Mouse (Mus musculus) heart, postnatal 0 days (tissue): ENCODE data around the gene Fam3c. TPM values are rescaled to one million over a fixed set of nuclear protein-coding genes. Genes with fewer than 3 reads are reported as not detected.

Experiments
- ATAC-seq: fragments of 200-750 bp; cut with Nextera tagmentation; 2 replicates; pipeline ENCODE4 v1.8.0; 2017; ENCODE audit warnings: low read depth, moderate number of reproducible peaks, moderate library complexity; ENCODE audit not compliant: insufficient read depth
- DNase-seq: peaks from one replicate; pipeline ENCODE4 v3.0.0-alpha.2; 2016; ENCODE audit warnings: low spot score
- H3K27ac ChIP-seq: fragments of 300-500 bp; sonication (generic); 2 replicates; pipeline ENCODE4 v1.5.1; 2014; ENCODE audit warnings: low read depth, mild to moderate bottlenecking
- H3K27me3 ChIP-seq: fragments of 300-500 bp; sonication (generic); 2 replicates; pipeline ENCODE4 v1.6.1; 2014; ENCODE audit warnings: low read length, mixed read lengths; ENCODE audit not compliant: control insufficient read depth, insufficient read depth
- H3K36me3 ChIP-seq: fragments of 300-500 bp; sonication (generic); replicated peaks from 2 replicates; pipeline ENCODE4 v1.6.1; 2014; ENCODE audit warnings: low read length, mixed read lengths; ENCODE audit not compliant: control insufficient read depth, insufficient read depth
- H3K4me1 ChIP-seq: fragments of 300-500 bp; sonication (generic); 2 replicates; pipeline ENCODE4 v1.6.1; 2014; ENCODE audit warnings: antibody characterized with exemption; ENCODE audit not compliant: control insufficient read depth, insufficient read depth
- H3K4me2 ChIP-seq: fragments of 300-500 bp; sonication (generic); 2 replicates; pipeline ENCODE4 v1.6.1; 2014; ENCODE audit warnings: low read depth, mild to moderate bottlenecking, low read length, moderate library complexity
- H3K4me3 ChIP-seq: fragments of 300-500 bp; sonication (generic); 2 replicates; pipeline ENCODE4 v1.5.1; 2014; ENCODE audit warnings: low read depth, low read length
- H3K9ac ChIP-seq: fragments of 300-500 bp; sonication (generic); replicated peaks from 2 replicates; pipeline ENCODE4 v1.6.1; 2014; ENCODE audit warnings: low read depth, low read length, mixed read lengths
- H3K9me3 ChIP-seq: fragments of 300-500 bp; sonication (generic); replicated peaks from 2 replicates; pipeline ENCODE4 v1.6.1; 2016; ENCODE audit warnings: low read length; ENCODE audit not compliant: control insufficient read depth
- CTCF ChIP-seq: IDR thresholded peaks from 2 replicates; pipeline ENCODE4 v1.5.1; 2016; ENCODE audit warnings: antibody characterized with exemption, control low read depth, low read depth
- EP300 ChIP-seq: IDR thresholded peaks from 2 replicates; pipeline ENCODE4 v1.6.1; 2016; ENCODE audit warnings: antibody characterized with exemption, low read depth
- WGBS: fragments of 180-500 bp; shearing (Covaris S2); extraction: QIAGEN DNeasy Blood & Tissue Kit; methylation state at CpG from one replicate; pipeline ENCODE4 v1.1.7; 2014; 5-methylcytosine and 5-hydroxymethylcytosine counted together
- polyA plus RNA-seq: library from polyadenylated mRNA; unstranded; fragments of >200 nt; fragmentation: Nextera tagmentation; extraction: Ambion mirVana; gene quantifications from 2 replicates; pipeline ENCODE4 v1.2.1, GENCODE M21; 2015
- total RNA-seq: library from RNA; depleted of rRNA; stranded (reverse); fragments of >200 nt; gene quantifications from 2 replicates; pipeline ENCODE4 v1.2.3, GENCODE M21; 2014; ENCODE audit warnings: low replicate concordance

Fam3c gene
- total and polyA plus RNA-seq, 2 experiments from 2014 or later: 7.3 to 27.9 TPM

DNA sequence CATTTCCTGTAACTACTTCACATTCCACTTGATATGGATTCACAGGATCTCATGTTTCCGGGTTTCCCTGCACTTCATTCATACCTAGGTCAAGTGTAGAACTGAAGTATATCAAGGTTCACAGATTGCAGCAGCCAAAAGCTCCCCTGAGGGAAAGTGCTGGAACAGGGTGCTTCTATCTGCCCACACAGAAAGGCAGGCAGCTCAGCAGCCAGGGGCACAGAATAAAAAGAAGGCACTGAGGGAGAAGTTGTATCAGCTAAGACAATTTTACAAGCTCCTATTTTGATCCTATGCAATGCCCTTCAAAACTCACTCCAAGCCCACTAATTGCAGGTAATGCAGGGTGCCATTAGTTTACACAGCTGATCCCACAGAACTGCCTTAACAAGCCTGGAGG, 2.0 kb downstream of the Fam3c start:
- TF ChIP-seq EP300: no peak
- TF ChIP-seq CTCF: no peak
- no peak overlapping the region for H3K9ac ChIP-seq
- ATAC-seq (no peak), DNase-seq (no peak)
- H3K4me3 ChIP-seq: no peak overlapping the region
- H3K27ac ChIP-seq: no peak overlapping the region
- 0 out of 2 replicates have a peak, but pooled peaks cover 4% of the 10 kb centered on the region for H3K9me3 ChIP-seq
- WGBS: 18% methylated on average over 1 of the region's 1 CpGs
- H3K4me1 ChIP-seq: 0 out of 2 replicates have a peak, but pooled peaks cover 21% of the 10 kb centered on the region
- H3K27me3 ChIP-seq: no peaks in the 10 kb centered on the region
- no peaks in the 10 kb centered on the region for H3K36me3 ChIP-seq
- H3K4me2 ChIP-seq: 0 out of 2 replicates have a peak overlapping the region, but pooled peaks have one; percentile 10

- Histone ChIP-seq H3K27ac (no peak overlapping the region), H3K4me2 (no peak overlapping the region), H3K27me3 (no peaks in the 10 kb centered on the region), H3K9ac (no peak overlapping the region), H3K36me3 (no peaks in the 10 kb centered on the region), H3K4me3 (no peak overlapping the region), H3K4me1 (peaks cover 28% of the 10 kb centered on the region; the same call in 1 of the 2 replicates), H3K9me3 (no peaks in the 10 kb centered on the region)
- no peak for ATAC-seq
- no peak for TF ChIP-seq EP300
- no peak for TF ChIP-seq CTCF
- no peak for DNase-seq
- 78% methylated on average over 9 of the region's 9 CpGs for WGBS
Observed at GRCm38 (mm10) chr6:22351551-22351950, 4.5 kb downstream of the Fam3c start.

GRCm38 (mm10) chr6:22350239-22350571, 5.8 kb downstream of the Fam3c start:
- ATAC-seq (no peak), DNase-seq (peak; percentile 28)
- H3K9me3 ChIP-seq: no peaks in the 10 kb centered on the region
- no peak overlapping the region for H3K4me3 ChIP-seq
- TF ChIP-seq CTCF (no peak), EP300 (no peak)
- peak overlapping the region; percentile 44; the same call in 1 of the 2 replicates for H3K27ac ChIP-seq
- no peak overlapping the region for H3K9ac ChIP-seq
- WGBS: 34% methylated on average over 4 of the region's 4 CpGs
- no peaks in the 10 kb centered on the region for H3K36me3 ChIP-seq
- H3K4me2 ChIP-seq: no peak overlapping the region
- no peaks in the 10 kb centered on the region for H3K27me3 ChIP-seq
- H3K4me1 ChIP-seq: peaks cover 26% of the 10 kb centered on the region; the same call in 1 of the 2 replicates

- ATAC-seq: no peak
- WGBS: 67% methylated on average over 11 of the region's 11 CpGs
- Histone ChIP-seq H3K4me3 (no peak overlapping the region), H3K27me3 (no peaks in the 10 kb centered on the region), H3K4me2 (no peak overlapping the region), H3K36me3 (no peaks in the 10 kb centered on the region), H3K27ac (peak overlapping the region; percentile 44; the same call in 1 of the 2 replicates), H3K4me1 (peaks cover 22% of the 10 kb centered on the region; the same call in 1 of the 2 replicates), H3K9ac (no peak overlapping the region), H3K9me3 (no peaks in the 10 kb centered on the region)
- no peak for TF ChIP-seq EP300
- no peak for TF ChIP-seq CTCF
- no peak for DNase-seq
Observed at GRCm38 (mm10) chr6:22349531-22350238, 6.4 kb downstream of the Fam3c start.

- Histone ChIP-seq H3K36me3 (no peaks in the 10 kb centered on the region), H3K4me1 (peaks cover 18% of the 10 kb centered on the region; the same call in 1 of the 2 replicates), H3K27me3 (no peaks in the 10 kb centered on the region), H3K4me3 (no peak overlapping the region), H3K9ac (no peak overlapping the region), H3K9me3 (no peaks in the 10 kb centered on the region), H3K4me2 (no peak overlapping the region), H3K27ac (no peak overlapping the region)
- TF ChIP-seq CTCF (no peak), EP300 (no peak)
- ATAC-seq (no peak), DNase-seq (no peak)
- WGBS: 98% methylated on average over 3 of the region's 3 CpGs
Observed at GRCm38 (mm10) chr6:22348975-22349374, 7.1 kb downstream of the Fam3c start.
